Mouse (Mus musculus) forebrain, embryonic 16.5 days (tissue): ENCODE measurements at regions not wholly inside any gene's neighbourhood (a gene's known extent, or its start where the extent isn't known, plus 50 kb on each side); places are given as distances from the start of the nearest gene placed in this dataset.

Experiments used
- ATAC-seq: fragments of 200-750 bp; cut with Nextera tagmentation; 2 replicates; pipeline ENCODE4 v1.8.0; 2017; ENCODE audit warnings: mild to moderate bottlenecking, moderate library complexity
- H3K27ac ChIP-seq: fragments of 300-500 bp; sonication (generic); 2 replicates; pipeline ENCODE4 v1.5.1; 2014; ENCODE audit warnings: low read length, control low read depth
- H3K27me3 ChIP-seq: fragments of 300-500 bp; sonication (generic); replicated peaks from 2 replicates; pipeline ENCODE4 v1.6.1; 2014; ENCODE audit warnings: low read length; ENCODE audit not compliant: control insufficient read depth, insufficient read depth
- H3K36me3 ChIP-seq: fragments of 300-500 bp; sonication (generic); 2 replicates; pipeline ENCODE4 v1.6.1; 2014; ENCODE audit not compliant: control insufficient read depth, insufficient read depth
- H3K4me1 ChIP-seq: fragments of 300-500 bp; sonication (generic); replicated peaks from 2 replicates; pipeline ENCODE4 v1.6.1; 2014; ENCODE audit warnings: low read length; ENCODE audit not compliant: control insufficient read depth, insufficient read depth
- H3K4me2 ChIP-seq: fragments of 300-500 bp; sonication (generic); 2 replicates; pipeline ENCODE4 v1.6.1; 2014; ENCODE audit warnings: mild to moderate bottlenecking, low read length, control low read depth
- H3K4me3 ChIP-seq: fragments of 300-500 bp; sonication (generic); replicated peaks from 2 replicates; pipeline ENCODE4 v1.5.1; 2014; ENCODE audit warnings: mild to moderate bottlenecking, low read length, control low read depth
- H3K9ac ChIP-seq: fragments of 300-500 bp; sonication (generic); replicated peaks from 2 replicates; pipeline ENCODE4 v1.6.1; 2014; ENCODE audit warnings: low read depth, low read length, control low read depth
- H3K9me3 ChIP-seq: fragments of 300-500 bp; sonication (generic); 2 replicates; pipeline ENCODE4 v1.6.1; 2016; ENCODE audit warnings: low read length; ENCODE audit not compliant: control insufficient read depth
- WGBS: fragments of 180-500 bp; shearing (Covaris S2); extraction: QIAGEN DNeasy Blood & Tissue Kit; methylation state at CpG from one replicate; pipeline ENCODE4 v1.1.7; 2014; 5-methylcytosine and 5-hydroxymethylcytosine counted together

DNA sequence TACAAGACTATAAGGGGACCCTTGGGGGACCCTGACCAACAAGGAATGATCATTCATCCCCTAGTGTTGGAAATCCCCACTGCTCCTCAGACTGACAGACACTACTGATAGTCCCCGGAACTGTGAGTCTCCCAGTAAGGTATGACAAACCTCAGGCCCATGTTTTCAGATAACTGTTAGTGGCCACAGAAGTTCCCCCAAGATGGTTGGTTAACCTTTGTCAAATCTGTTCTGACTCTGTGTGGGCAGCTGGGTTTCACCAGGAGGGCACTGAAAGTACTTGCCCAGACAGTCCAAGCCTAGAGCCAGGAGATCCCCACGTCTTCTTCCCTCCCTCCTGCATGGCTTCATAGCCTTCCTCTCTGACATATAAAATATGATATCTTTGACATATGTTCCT lies 173.5 kb upstream of the Cxcr4 start:
- no peaks in the 10 kb centered on the region for H3K36me3 ChIP-seq
- H3K27me3 ChIP-seq, result no peaks in the 10 kb centered on the region
- 77% methylated on average over 2 of the region's 2 CpGs for WGBS
- no peak overlapping the region for H3K4me2 ChIP-seq
- H3K4me3 ChIP-seq, result no peak overlapping the region
- no peaks in the 10 kb centered on the region for H3K4me1 ChIP-seq
- H3K9ac ChIP-seq, result no peak overlapping the region
- no peak for ATAC-seq
- no peaks in the 10 kb centered on the region for H3K9me3 ChIP-seq
- no peak overlapping the region for H3K27ac ChIP-seq

- H3K4me3 ChIP-seq, result no peak overlapping the region
- H3K4me2 ChIP-seq, result no peak overlapping the region
- H3K27me3 ChIP-seq, result no peaks in the 10 kb centered on the region
- no peak for ATAC-seq
- no peak overlapping the region for H3K27ac ChIP-seq
- H3K4me1 ChIP-seq, result no peaks in the 10 kb centered on the region
- no peaks in the 10 kb centered on the region for H3K36me3 ChIP-seq
- no peak overlapping the region for H3K9ac ChIP-seq
- H3K9me3 ChIP-seq, result no peaks in the 10 kb centered on the region
- 95% methylated on average over 3 of the region's 3 CpGs for WGBS
Observed at GRCm38 (mm10) chr1:128765142-128765541, 173.0 kb upstream of the Cxcr4 start.

DNA sequence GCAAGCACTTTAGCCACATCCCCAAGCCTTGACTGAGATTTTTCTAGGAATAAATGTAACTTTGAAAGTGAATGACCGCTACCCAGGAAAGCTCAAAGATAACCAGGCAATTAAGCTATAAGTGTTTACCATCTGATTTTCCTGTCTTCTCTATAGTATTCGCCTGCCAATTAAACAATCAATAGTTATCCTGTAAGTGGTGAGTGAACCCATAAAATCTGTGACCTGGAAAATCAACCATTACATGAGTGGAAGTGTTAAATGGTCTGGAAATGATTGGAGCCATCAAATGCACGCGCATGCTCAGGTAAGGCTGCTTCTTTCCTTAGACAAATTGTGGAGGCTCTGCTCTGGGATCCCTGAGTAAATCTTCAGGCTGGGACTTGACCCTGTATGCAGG lies 170.8 kb upstream of the Cxcr4 start:
- no peak overlapping the region for H3K9ac ChIP-seq
- no peak for ATAC-seq
- H3K9me3 ChIP-seq, result no peaks in the 10 kb centered on the region
- H3K27me3 ChIP-seq, result no peaks in the 10 kb centered on the region
- peaks cover 7% of the 10 kb centered on the region for H3K4me1 ChIP-seq
- 86% methylated on average over 4 of the region's 4 CpGs for WGBS
- H3K36me3 ChIP-seq, result no peaks in the 10 kb centered on the region
- H3K4me2 ChIP-seq, result no peak overlapping the region
- H3K27ac ChIP-seq, result no peak overlapping the region
- no peak overlapping the region for H3K4me3 ChIP-seq

DNA sequence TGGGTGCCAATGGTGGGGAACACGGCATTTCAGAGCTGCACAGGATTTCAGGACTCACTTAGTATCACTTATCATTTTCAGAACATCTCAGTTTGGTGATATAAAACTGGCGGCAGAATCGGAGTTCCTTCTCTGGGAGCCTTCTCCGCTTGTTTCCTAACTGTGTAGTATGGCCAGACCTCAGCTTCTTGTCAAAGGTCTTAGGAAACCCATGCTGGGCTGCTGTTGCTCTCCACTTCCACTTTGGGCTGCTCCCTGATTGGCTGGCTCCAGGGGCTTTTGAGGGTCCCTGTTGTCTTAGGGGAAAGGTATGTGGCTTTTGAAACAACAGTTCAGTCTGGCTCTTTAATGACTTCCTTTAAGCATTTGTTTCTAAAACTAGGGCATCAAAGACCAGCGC lies 170.0 kb upstream of the Cxcr4 start:
- Histone ChIP-seq H3K27ac (no peak overlapping the region), H3K4me3 (no peak overlapping the region), H3K9ac (no peak overlapping the region), H3K27me3 (no peaks in the 10 kb centered on the region), H3K4me2 (no peak overlapping the region), H3K4me1 (peaks cover 7% of the 10 kb centered on the region), H3K36me3 (no peaks in the 10 kb centered on the region), H3K9me3 (no peaks in the 10 kb centered on the region)
- 62% methylated on average over 5 of the region's 5 CpGs for WGBS
- no peak for ATAC-seq

DNA sequence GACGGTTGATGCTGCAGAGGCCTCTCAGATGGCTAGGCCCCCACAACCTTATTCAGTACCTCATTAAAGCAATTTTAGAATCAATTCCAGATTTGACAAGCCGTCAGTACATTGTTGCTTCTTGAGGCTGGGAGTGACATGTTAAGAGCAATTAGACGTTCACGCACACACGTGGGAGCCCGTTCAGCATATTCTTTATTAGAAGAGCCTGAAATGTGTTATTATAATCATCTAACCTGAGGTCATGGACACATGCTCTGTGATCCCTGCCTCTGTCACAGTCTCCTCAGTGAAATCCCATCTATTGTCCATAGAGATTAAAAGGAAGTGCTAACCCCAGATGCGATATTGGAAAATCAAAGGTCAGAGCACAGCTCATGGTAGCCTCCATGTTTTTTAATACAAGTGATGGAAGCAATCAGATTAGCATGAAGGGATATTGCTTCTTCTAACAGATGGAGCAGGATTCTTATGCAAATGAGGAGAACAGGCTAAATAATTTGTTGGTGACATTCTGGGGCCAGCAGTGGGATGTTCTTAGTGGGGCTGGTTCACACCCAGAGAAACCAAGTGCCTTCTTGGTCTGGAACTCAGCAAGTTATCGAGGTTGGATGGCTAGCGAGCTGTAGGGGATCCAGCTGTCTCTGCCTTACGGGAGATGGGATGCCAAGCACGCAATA lies 166.8 kb upstream of the Cxcr4 start:
- no peaks in the 10 kb centered on the region for H3K9me3 ChIP-seq
- H3K36me3 ChIP-seq, result no peaks in the 10 kb centered on the region
- no peak overlapping the region for H3K9ac ChIP-seq
- H3K27ac ChIP-seq, result no peak overlapping the region; the same call in 1 of the 2 replicates
- no peak overlapping the region for H3K4me3 ChIP-seq
- H3K4me2 ChIP-seq, result no peak overlapping the region
- WGBS, result 43% methylated on average over 11 of the region's 11 CpGs
- ATAC-seq, result peak; percentile 87
- peaks cover 7% of the 10 kb centered on the region for H3K4me1 ChIP-seq
- no peaks in the 10 kb centered on the region for H3K27me3 ChIP-seq

GRCm38 (mm10) chr1:128758294-128758801 lies 166.3 kb upstream of the Cxcr4 start:
- Histone ChIP-seq H3K4me1 (peaks cover 7% of the 10 kb centered on the region), H3K4me3 (no peak overlapping the region), H3K9ac (no peak overlapping the region), H3K27ac (no peak overlapping the region; the same call in 1 of the 2 replicates), H3K9me3 (no peaks in the 10 kb centered on the region), H3K4me2 (no peak overlapping the region), H3K27me3 (no peaks in the 10 kb centered on the region), H3K36me3 (no peaks in the 10 kb centered on the region)
- 43% methylated on average over 13 of the region's 13 CpGs for WGBS
- peak; percentile 23; the same call in 1 of the 2 replicates for ATAC-seq

GRCm38 (mm10) chr1:128753427-128754012 lies 161.4 kb upstream of the Cxcr4 start:
- H3K4me1 ChIP-seq, result no peaks in the 10 kb centered on the region; the same call in 1 of the 2 replicates
- H3K9me3 ChIP-seq, result no peaks in the 10 kb centered on the region
- H3K9ac ChIP-seq, result no peak overlapping the region
- no peaks in the 10 kb centered on the region for H3K27me3 ChIP-seq
- H3K4me3 ChIP-seq, result no peak overlapping the region
- H3K36me3 ChIP-seq, result no peaks in the 10 kb centered on the region
- no peak overlapping the region for H3K27ac ChIP-seq
- H3K4me2 ChIP-seq, result no peak overlapping the region
- ATAC-seq, result no peak
- WGBS, result 50% methylated on average over 3 of the region's 3 CpGs

GRCm38 (mm10) chr1:128749437-128749994 lies 157.4 kb upstream of the Cxcr4 start:
- Histone ChIP-seq H3K4me2 (no peak overlapping the region), H3K27me3 (no peaks in the 10 kb centered on the region), H3K36me3 (no peaks in the 10 kb centered on the region), H3K4me3 (no peak overlapping the region), H3K27ac (no peak overlapping the region), H3K9me3 (no peaks in the 10 kb centered on the region), H3K9ac (no peak overlapping the region), H3K4me1 (no peaks in the 10 kb centered on the region)
- 74% methylated on average over 5 of the region's 5 CpGs for WGBS
- no peak for ATAC-seq

DNA sequence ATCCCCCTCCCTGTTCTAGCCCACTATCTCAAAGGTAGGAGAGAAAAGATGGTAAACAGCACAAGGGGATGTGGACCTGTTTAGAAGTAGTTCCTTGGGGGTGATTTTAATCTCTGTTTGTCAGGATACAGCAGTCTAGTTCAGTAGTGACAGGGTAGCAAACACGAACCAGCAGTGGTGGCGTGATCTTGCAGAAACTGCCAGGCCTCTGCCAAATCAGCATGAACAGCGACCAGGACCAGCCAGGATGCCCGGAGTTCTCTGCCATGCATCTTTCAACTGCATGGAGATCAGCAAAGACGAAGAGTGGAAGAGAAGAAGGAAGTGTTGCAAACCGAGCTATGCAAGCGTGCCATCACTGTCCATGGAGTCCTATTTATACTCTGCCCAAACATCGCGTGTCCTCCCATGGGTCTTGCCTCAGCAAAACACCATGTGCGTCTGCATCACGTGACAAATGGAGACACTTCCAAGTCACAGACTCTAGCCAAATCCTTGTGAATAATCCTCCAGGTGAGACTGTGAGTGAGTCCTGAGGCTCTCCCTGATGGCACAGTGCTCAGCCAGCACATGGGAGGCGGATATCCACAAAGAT lies 155.2 kb upstream of the Cxcr4 start:
- no peaks in the 10 kb centered on the region for H3K36me3 ChIP-seq
- no peaks in the 10 kb centered on the region for H3K9me3 ChIP-seq
- no peak overlapping the region for H3K4me3 ChIP-seq
- H3K4me2 ChIP-seq, result no peak overlapping the region
- ATAC-seq, result no peak
- WGBS, result 92% methylated on average over 12 of the region's 12 CpGs
- no peaks in the 10 kb centered on the region for H3K4me1 ChIP-seq
- no peaks in the 10 kb centered on the region for H3K27me3 ChIP-seq
- no peak overlapping the region for H3K9ac ChIP-seq
- no peak overlapping the region for H3K27ac ChIP-seq
